21 mouse cellular contexts compared by ENCODE assay signal in the genomic region with DNA sequence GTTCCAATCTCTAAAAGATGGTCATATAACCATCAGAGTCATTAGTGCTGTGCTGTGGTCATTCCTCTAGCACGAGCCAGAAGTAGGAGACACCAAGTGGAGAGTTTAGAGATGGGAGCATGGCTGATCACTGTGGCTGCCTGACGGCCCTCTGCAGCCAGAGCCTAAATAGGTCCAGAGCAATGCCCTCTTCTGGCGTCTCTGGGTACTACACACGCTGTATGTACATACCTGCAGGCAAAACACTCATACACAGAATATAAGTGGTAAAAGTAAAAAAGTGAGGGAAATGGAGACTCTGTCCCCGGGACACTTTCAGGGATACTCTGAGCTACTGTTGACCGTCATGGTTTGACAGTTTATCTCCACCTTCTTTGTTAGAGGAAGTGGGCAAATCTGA.
A peak's percentile ranks its signal among the peaks of the same experiment; 100 is the strongest.
DNase-seq lines count a peak whose midpoint lies in the region; ATAC-seq and TF ChIP-seq lines count a peak whose summit lies in the region.
"Had no signal": no experiment of that assay in that cellular context is flagged by ENCODE, and none has a peak within 500 bp of the region (broad histone marks: within the 10 kb centered on the region; RNA-seq: fewer than 3 reads in every experiment).

No protein-coding gene starts in this region.

- ATAC-seq in Patski, result no peak
- no peak for ATAC-seq in forebrain, embryonic 11.5 days (replicated peaks; ENCODE audit: low FRiP score)
- no peak for ATAC-seq in forebrain, embryonic 13.5 days
- ATAC-seq: CD4-positive, CD25-positive, alpha-beta regulatory T cell, adult 4 months; forebrain, postnatal 0 days; intestine, embryonic 16.5 days had no signal

- POLR2A ChIA-PET in Patski (lab: Charles Lee), result no interaction called here

- H3K4me1 ChIP-seq in testis, adult 2 months (ENCODE audit: control insufficient read depth, insufficient read depth, low read length), result no peaks in the 10 kb centered on the region
- no peaks in the 10 kb centered on the region for H3K4me1 ChIP-seq in E14TG2a.4 (replicated peaks; ENCODE audit: low read depth, low read length)
- H3K4me1 ChIP-seq in forebrain, embryonic 11.5 days (replicated peaks; ENCODE audit: control insufficient read depth, insufficient read depth, low read length), result no peaks in the 10 kb centered on the region
- no peaks in the 10 kb centered on the region for H3K4me1 ChIP-seq in forebrain, embryonic 13.5 days
- H3K4me1 ChIP-seq: embryonic facial prominence, embryonic 12.5 days; forebrain, embryonic 12.5 days; heart, embryonic 13.5 days; hindbrain, embryonic 15.5 days had no signal

- H3K4me3 ChIP-seq in testis, adult 2 months (ENCODE audit: control insufficient read depth, low read depth, low read length), result no peak overlapping the region
- no peak overlapping the region for H3K4me3 ChIP-seq in E14TG2a.4 (replicated peaks; ENCODE audit: low read length)
- no peak overlapping the region for H3K4me3 ChIP-seq in forebrain, embryonic 11.5 days (ENCODE audit: low read depth, low read length)
- no peak overlapping the region for H3K4me3 ChIP-seq in forebrain, embryonic 13.5 days
- H3K4me3 ChIP-seq: embryonic facial prominence, embryonic 12.5 days; forebrain, embryonic 12.5 days; heart, embryonic 13.5 days; hindbrain, embryonic 15.5 days had no signal

- in situ Hi-C loops in Patski (cut with MboI; ENCODE audit: low pct_unique_long_range_greater_than_20kb), result no loop called here

- peak; percentile 31; the same call in 1 of the 2 replicates for TF ChIP-seq CTCF in testis, adult 2 months (IDR thresholded peaks at IDR 0.05; ENCODE audit: control insufficient read depth, insufficient read depth, insufficient replicate concordance, low read depth, low read length)
- peak; percentile 57 for TF ChIP-seq CTCF in E14TG2a.4 (conservative IDR thresholded peaks at IDR 0.05; ENCODE audit: low read length)
- TF ChIP-seq CTCF in Patski (IDR thresholded peaks at IDR 0.05), result peak; percentile 19

- no peaks in the 10 kb centered on the region; the same call in 1 of the 2 replicates for H3K9me3 ChIP-seq in E14TG2a.4 (ENCODE audit: low read length)
- peaks cover 20% of the 10 kb centered on the region for H3K9me3 ChIP-seq in forebrain, embryonic 11.5 days (ENCODE audit: control insufficient read depth, low read length)
- H3K9me3 ChIP-seq in forebrain, embryonic 13.5 days (replicated peaks), result peaks cover 64% of the 10 kb centered on the region

- H3K27ac ChIP-seq in testis, adult 2 months (ENCODE audit: control insufficient read depth, insufficient read depth, low read depth, low read length), result no peak overlapping the region
- H3K27ac ChIP-seq in forebrain, embryonic 11.5 days (ENCODE audit: low read depth, low read length), result no peak overlapping the region
- no peak overlapping the region for H3K27ac ChIP-seq in forebrain, embryonic 13.5 days
- H3K27ac ChIP-seq: embryonic facial prominence, embryonic 12.5 days; forebrain, embryonic 12.5 days; heart, embryonic 13.5 days; hindbrain, embryonic 15.5 days had no signal

- no peak for TF ChIP-seq POLR2A in testis, adult 2 months (IDR thresholded peaks at IDR 0.05; ENCODE audit: control insufficient read depth, low read depth, low read length)

- no peaks in the 10 kb centered on the region for H3K27me3 ChIP-seq in testis, adult 2 months (ENCODE audit: control insufficient read depth, insufficient read depth, low read length)
- no peaks in the 10 kb centered on the region for H3K27me3 ChIP-seq in E14TG2a.4 (ENCODE audit: insufficient read depth, low read length)
- no peaks in the 10 kb centered on the region for H3K27me3 ChIP-seq in Patski
- no peaks in the 10 kb centered on the region for H3K27me3 ChIP-seq in forebrain, embryonic 11.5 days (ENCODE audit: control insufficient read depth, insufficient read depth, low read length)
- H3K27me3 ChIP-seq in forebrain, embryonic 13.5 days, result no peaks in the 10 kb centered on the region
- H3K27me3 ChIP-seq: embryonic facial prominence, embryonic 12.5 days; forebrain, embryonic 12.5 days; heart, embryonic 13.5 days; hindbrain, embryonic 15.5 days had no signal

- no peak overlapping the region for H3K4me2 ChIP-seq in forebrain, embryonic 11.5 days (ENCODE audit: low read depth, low read length, severe bottlenecking)
- H3K4me2 ChIP-seq in forebrain, embryonic 13.5 days, result no peak overlapping the region
- H3K4me2 ChIP-seq: embryonic facial prominence, embryonic 12.5 days; forebrain, embryonic 12.5 days; heart, embryonic 13.5 days; hindbrain, embryonic 15.5 days had no signal

- no peak overlapping the region for H3K9ac ChIP-seq in forebrain, embryonic 11.5 days (ENCODE audit: low read length)
- no peak overlapping the region for H3K9ac ChIP-seq in forebrain, embryonic 13.5 days
- H3K9ac ChIP-seq: embryonic facial prominence, embryonic 12.5 days; forebrain, embryonic 12.5 days; forebrain, postnatal 0 days; heart, embryonic 13.5 days; hindbrain, embryonic 15.5 days had no signal

- no peak for DNase-seq in testis, postnatal 10 days (ENCODE audit: low spot score)
- no peak for DNase-seq in Patski (ENCODE audit: low read depth, low spot score)
- no peak for DNase-seq in forebrain, embryonic 11.5 days (ENCODE audit: low spot score)
- DNase-seq: adrenal gland, postnatal 10 days; cerebellum, adult 11 months; cerebellum, adult 8-10 months; cerebellum, postnatal 14 days; forebrain, postnatal 0 days; gastrocnemius, postnatal 36 days; heart, adult 11 months; heart, postnatal 36 days had no signal

- 85% methylated on average over 6 of the region's 6 CpGs for WGBS in forebrain, embryonic 11.5 days
- WGBS in forebrain, embryonic 13.5 days, result 88% methylated on average over 6 of the region's 6 CpGs

- H3K36me3 ChIP-seq in testis, adult 2 months (ENCODE audit: control insufficient read depth, insufficient read depth, low read length), result no peaks in the 10 kb centered on the region
- H3K36me3 ChIP-seq in E14TG2a.4 (ENCODE audit: insufficient read depth, low read length), result no peaks in the 10 kb centered on the region
- no peaks in the 10 kb centered on the region for H3K36me3 ChIP-seq in forebrain, embryonic 11.5 days (ENCODE audit: control insufficient read depth, insufficient read depth, low read length)
- no peaks in the 10 kb centered on the region for H3K36me3 ChIP-seq in forebrain, embryonic 13.5 days (ENCODE audit: poor library complexity, severe bottlenecking)
- H3K36me3 ChIP-seq: embryonic facial prominence, embryonic 12.5 days; forebrain, embryonic 12.5 days; G1E; heart, embryonic 13.5 days; hindbrain, embryonic 15.5 days had no signal

- CTCF ChIA-PET in Patski (lab: Charles Lee), result no interaction called here
